Mouse (Mus musculus): ENCODE measurements around the gene Rab3il1.

DNA sequence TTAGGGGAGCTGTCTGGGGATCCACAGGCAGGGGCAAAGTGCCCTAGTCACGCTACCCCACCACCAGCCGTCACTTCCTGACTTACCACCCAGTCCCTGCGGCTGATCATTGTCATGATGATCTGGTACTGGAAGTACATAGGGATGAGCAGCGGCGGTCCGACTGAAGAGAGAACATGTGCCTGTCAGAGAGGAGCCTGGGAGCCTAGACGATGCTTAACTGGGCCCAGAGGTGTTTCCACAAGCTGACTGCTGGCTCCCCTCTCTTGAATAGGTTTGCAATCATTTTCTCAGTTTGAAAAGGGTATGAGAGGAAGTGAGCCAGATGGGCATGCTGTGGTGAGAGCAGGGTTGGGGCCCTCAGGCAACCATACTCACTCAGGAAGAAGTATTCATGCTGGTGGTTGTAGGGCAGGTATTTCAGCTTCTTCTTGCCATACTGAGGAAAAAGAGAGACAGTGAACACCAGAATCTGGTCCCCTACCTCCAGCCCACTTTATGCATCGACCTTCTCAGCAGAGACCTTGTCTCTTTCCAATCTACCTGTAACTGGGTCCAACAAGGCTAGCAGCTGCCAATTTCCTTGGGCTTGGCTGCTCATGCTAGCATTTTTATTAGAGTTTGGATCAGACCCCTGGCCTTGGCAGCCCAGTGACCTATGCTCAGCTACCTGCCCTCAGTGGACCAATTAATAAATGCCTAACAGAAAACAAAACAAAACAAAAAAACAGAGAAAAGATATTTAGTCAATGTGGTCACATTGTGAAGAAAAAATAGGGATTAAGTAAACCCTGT, 68.9 kb downstream of the Rab3il1 start:
- TF ChIP-seq POLR2A (IDR thresholded peaks at IDR 0.05; ENCODE audit: extremely low read depth, insufficient read depth, low read length) (no peak), CTCF (IDR thresholded peaks at IDR 0.05; ENCODE audit: low read depth, low read length) (no peak)
